Mouse (Mus musculus): ENCODE measurements around the gene Sord.

Gene Sord

GRCm38 (mm10) chr2:122301081-122301920 is 66.8 kb downstream of the Sord start:
- peak; percentile 12 for DNase-seq (ENCODE audit: low read depth, low spot score)

- DNase-seq (ENCODE audit: low read depth, low spot score): peak; percentile 12
These were observed 67.5 kb downstream of the Sord start for GRCm38 (mm10) chr2:122301921-122302573.

- DNase-seq (ENCODE audit: low read depth, low spot score): peak; percentile 90
These were observed 68.2 kb downstream of the Sord start for GRCm38 (mm10) chr2:122302574-122303241.

- DNase-seq (ENCODE audit: low read depth, low spot score): no peak
These were observed 70.0 kb downstream of the Sord start for GRCm38 (mm10) chr2:122304544-122304943.

GRCm38 (mm10) chr2:122305097-122305892 is 70.7 kb downstream of the Sord start:
- DNase-seq (ENCODE audit: low read depth, low spot score): no peak

- DNase-seq (ENCODE audit: low read depth, low spot score): no peak
These were observed 71.6 kb downstream of the Sord start for GRCm38 (mm10) chr2:122306184-122306583.

- no peak for DNase-seq (ENCODE audit: low read depth, low spot score)
These were observed 75.1 kb downstream of the Sord start for GRCm38 (mm10) chr2:122309647-122310046.

- DNase-seq (ENCODE audit: low read depth, low spot score): no peak
These were observed 77.0 kb downstream of the Sord start for GRCm38 (mm10) chr2:122311561-122311960.

- peak; percentile 84 for DNase-seq (ENCODE audit: low read depth, low spot score)
These were observed 78.3 kb downstream of the Sord start for GRCm38 (mm10) chr2:122312722-122313417.

- DNase-seq (ENCODE audit: low read depth, low spot score): peak; percentile 13
These were observed 79.0 kb downstream of the Sord start, which contains the start of gene Duoxa1 for GRCm38 (mm10) chr2:122313536-122313935. TSS of gene Duoxa1 (minus strand) at chr2:122313730.

Data from R1 (cell line).